Mouse (Mus musculus): ENCODE measurements at regions not wholly inside any gene's neighbourhood (a gene's known extent, or its start where the extent isn't known, plus 50 kb on each side); places are given as distances from the start of the nearest gene placed in this dataset.
A peak's percentile ranks its signal among the peaks of the same experiment; 100 is the strongest.

DNA sequence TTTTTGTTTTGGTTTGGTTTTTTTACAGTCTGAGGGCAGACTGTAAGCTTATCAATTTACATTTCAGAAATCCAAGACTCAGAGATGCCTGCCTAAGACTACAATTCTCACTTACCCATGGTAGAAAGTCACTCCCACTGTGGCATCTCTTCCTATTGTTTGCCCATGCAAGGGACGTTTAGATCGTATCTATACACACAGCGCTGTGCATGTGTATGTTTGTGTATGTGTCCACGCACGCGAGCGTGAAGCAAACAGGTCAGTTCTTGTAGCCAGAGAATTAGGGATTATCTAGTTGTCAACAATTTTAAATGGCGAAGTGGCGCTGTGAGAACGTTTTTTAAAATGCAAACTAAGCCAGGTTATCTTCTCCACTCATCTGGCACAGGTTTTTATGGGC is 223.6 kb upstream of the Ankrd55 start:
- H3K27ac ChIP-seq (ENCODE audit: control insufficient read depth, insufficient read depth, low read depth, low read length, poor library complexity) = no peak overlapping the region
- no peak overlapping the region for H3K4me3 ChIP-seq (replicated peaks; ENCODE audit: control insufficient read depth, low read depth, low read length)
- no peak for TF ChIP-seq CTCF (IDR thresholded peaks at IDR 0.05; ENCODE audit: control insufficient read depth, insufficient read depth, low read length)
- TF ChIP-seq POLR2A (IDR thresholded peaks at IDR 0.05; ENCODE audit: borderline replicate concordance, control insufficient read depth, low read depth, low read length) = no peak
- 27% methylated on average over 10 of the region's 10 CpGs for WGBS
- H3K4me1 ChIP-seq (ENCODE audit: control insufficient read depth, insufficient read depth, low read length) = peaks cover 7% of the 10 kb centered on the region

DNA sequence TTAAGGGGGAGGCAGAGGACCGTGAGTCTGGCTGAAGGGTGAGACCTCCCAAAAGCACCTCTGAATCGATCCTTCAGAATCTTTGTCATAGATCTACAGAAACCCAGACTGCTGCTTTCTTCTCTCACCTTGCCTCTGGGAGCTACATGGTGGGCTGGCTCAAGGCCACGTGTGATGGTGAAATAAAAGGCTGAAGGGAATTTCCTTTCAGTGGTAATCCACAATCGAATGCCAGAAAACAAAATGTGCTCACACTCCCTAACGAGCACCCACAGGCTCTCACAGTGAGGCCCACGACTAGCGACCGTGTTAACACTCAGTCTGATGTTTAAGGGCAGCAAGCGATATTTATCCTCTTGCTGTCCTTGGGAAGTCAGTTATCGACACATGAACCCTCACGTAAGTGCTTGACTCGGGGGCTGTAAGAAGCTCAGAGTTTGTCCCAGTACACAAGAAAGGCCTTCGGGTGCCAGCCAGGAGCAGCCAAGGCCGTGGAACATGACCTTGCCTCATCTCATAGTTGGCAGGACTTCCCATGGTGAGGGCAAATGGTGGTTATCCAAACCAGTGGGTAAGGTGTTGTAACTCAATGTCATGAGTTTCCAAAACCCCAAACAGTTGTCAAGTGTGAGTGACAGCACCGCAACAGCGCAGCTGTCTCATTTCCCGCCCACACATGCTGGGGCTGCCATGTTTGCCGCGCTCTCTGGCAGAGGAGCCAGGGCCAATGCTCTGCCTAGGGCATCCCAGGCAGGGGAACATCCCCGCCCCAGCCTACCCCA is 221.0 kb upstream of the Ankrd55 start:
- peaks cover 1% of the 10 kb centered on the region; the same call in 1 of the 2 replicates for H3K4me1 ChIP-seq (ENCODE audit: control insufficient read depth, insufficient read depth, low read length)
- WGBS = 59% methylated on average over 20 of the region's 20 CpGs
- H3K4me3 ChIP-seq (replicated peaks; ENCODE audit: control insufficient read depth, low read depth, low read length) = no peak overlapping the region
- no peak for TF ChIP-seq CTCF (IDR thresholded peaks at IDR 0.05; ENCODE audit: control insufficient read depth, insufficient read depth, low read length)
- TF ChIP-seq POLR2A (IDR thresholded peaks at IDR 0.05; ENCODE audit: borderline replicate concordance, control insufficient read depth, low read depth, low read length) = no peak
- H3K27ac ChIP-seq (ENCODE audit: control insufficient read depth, insufficient read depth, low read depth, low read length, poor library complexity) = no peak overlapping the region

DNA sequence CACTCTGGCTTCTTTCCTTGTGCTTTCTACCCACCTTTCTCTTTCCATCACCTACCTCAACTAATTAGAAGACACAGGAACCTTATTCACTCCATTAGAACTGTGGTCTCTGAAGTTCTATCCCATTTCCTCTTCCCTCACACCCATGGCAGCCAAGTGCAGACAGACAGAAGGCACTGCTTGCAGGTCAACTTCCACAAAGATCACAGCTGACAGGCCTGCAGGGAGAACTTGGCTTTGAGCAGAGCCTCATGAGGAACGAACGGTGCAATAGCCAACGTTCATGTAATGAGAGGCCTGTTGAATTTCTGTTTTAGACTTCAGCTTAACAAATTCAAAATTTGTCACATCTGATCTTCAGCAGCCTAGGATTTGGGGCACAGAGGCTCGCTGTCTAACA is 217.5 kb upstream of the Ankrd55 start:
- no peak for TF ChIP-seq POLR2A (IDR thresholded peaks at IDR 0.05; ENCODE audit: borderline replicate concordance, control insufficient read depth, low read depth, low read length)
- TF ChIP-seq CTCF (IDR thresholded peaks at IDR 0.05; ENCODE audit: control insufficient read depth, insufficient read depth, low read length) = no peak
- Histone ChIP-seq H3K4me3 (replicated peaks; ENCODE audit: control insufficient read depth, low read depth, low read length) (no peak overlapping the region), H3K4me1 (ENCODE audit: control insufficient read depth, insufficient read depth, low read length) (peaks cover 2% of the 10 kb centered on the region; the same call in 1 of the 2 replicates), H3K27ac (ENCODE audit: control insufficient read depth, insufficient read depth, low read depth, low read length, poor library complexity) (no peak overlapping the region)
- WGBS = 43% methylated on average over 4 of the region's 4 CpGs

DNA sequence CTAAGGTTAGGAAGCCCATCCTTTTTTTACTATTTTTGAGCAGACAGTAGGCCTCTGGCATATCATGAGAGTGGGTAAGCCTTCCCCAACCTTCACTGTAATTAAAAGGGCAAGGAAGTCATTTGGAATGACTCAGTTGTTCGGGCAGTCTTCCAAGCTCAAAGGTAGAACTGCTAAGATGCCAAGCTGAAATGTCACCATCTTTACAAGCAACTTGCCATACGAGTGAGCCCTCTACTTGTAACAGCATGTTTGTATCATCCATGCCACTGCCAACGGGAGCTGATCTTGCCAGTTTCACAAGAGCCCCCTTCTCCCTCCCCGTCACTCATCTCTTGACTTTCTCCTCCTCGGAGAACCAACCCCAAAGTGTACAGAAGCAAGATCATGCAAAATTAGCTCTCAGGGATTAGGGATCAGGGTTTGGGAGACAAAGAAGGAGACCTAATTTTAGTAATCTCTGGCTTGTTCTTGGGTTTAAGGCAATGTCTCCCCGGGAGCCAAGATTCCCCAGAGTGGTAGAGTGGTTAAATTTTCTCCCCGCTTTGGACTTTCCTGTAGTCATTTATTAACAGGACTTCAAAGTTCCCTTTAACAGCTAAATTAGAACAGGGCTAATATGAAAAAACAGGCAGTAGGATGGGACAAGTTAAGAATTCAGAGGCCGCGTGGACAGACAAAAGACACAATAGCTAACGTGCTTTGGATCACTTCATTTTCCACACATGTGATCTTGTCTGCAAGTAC is 216.9 kb upstream of the Ankrd55 start:
- TF ChIP-seq POLR2A (IDR thresholded peaks at IDR 0.05; ENCODE audit: borderline replicate concordance, control insufficient read depth, low read depth, low read length) (no peak), CTCF (IDR thresholded peaks at IDR 0.05; ENCODE audit: control insufficient read depth, insufficient read depth, low read length) (no peak)
- H3K4me3 ChIP-seq (replicated peaks; ENCODE audit: control insufficient read depth, low read depth, low read length) = no peak overlapping the region
- WGBS = 87% methylated on average over 10 of the region's 10 CpGs
- H3K4me1 ChIP-seq (ENCODE audit: control insufficient read depth, insufficient read depth, low read length) = peaks cover 2% of the 10 kb centered on the region; the same call in 1 of the 2 replicates
- no peak overlapping the region for H3K27ac ChIP-seq (ENCODE audit: control insufficient read depth, insufficient read depth, low read depth, low read length, poor library complexity)

DNA sequence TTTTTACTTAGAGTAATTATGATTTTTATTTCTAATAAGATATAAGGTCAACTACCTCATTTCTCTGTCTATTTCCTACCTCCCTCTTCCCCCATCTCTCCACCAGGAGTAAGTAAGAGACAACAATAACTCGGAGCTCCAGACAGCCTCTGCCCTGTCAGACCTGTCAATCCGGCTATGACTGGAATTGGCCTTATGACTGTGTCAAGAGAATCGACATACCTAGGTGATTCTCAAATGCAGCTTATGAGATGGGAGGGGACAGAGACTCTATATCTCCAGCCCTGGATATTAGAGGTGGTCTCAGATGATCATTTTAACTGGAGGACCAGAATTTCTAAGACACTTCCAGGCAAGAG is 216.3 kb upstream of the Ankrd55 start:
- Histone ChIP-seq H3K27ac (ENCODE audit: control insufficient read depth, insufficient read depth, low read depth, low read length, poor library complexity) (no peak overlapping the region), H3K4me1 (ENCODE audit: control insufficient read depth, insufficient read depth, low read length) (peaks cover 2% of the 10 kb centered on the region; the same call in 1 of the 2 replicates), H3K4me3 (replicated peaks; ENCODE audit: control insufficient read depth, low read depth, low read length) (no peak overlapping the region)
- 90% methylated on average over 3 of the region's 3 CpGs for WGBS
- TF ChIP-seq CTCF (IDR thresholded peaks at IDR 0.05; ENCODE audit: control insufficient read depth, insufficient read depth, low read length) = no peak

DNA sequence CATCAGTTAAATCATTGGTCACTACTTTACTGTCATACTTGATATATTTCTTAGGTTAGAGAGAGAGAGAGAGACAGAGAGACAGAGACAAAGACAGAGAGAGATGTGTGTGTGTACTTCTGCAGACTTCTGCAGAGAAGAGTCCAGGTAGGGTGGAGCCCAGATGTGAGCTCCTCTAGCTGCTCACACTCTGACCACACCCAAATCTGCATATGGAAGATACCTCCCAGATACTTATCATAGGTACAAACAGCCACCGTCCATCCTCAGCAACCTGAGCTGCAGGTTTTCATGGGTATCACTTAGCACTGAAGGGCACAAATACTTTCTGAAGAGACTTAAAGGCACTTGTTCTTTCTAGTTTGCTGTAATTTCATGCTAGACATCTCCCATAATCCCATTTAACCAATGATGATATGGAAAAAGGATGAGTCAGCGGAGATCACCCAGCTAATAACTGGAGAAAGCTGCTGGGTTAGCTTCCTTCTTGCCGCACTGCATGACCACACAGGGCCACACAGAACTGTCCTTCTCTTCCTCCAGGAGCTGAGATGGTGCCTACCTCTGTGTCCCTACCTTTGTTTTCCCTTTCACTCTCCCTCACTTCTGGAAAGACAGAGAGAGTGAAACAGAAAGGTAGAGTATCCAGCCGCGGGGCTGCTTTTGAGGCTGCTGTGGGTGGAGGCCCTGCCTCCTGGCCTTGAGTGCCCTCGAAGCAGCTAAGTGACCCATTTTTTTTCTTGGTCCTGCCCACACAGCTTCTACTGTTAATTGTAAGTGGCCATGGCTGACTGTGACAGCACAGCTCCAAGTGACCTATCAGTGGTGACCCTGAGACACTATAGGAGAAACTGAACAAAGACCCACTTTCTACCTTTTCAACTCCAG is 214.5 kb upstream of the Ankrd55 start:
- Histone ChIP-seq H3K4me1 (ENCODE audit: control insufficient read depth, insufficient read depth, low read length) (peaks cover 2% of the 10 kb centered on the region; the same call in 1 of the 2 replicates), H3K27ac (ENCODE audit: control insufficient read depth, insufficient read depth, low read depth, low read length, poor library complexity) (peak overlapping the region; percentile 69), H3K4me3 (replicated peaks; ENCODE audit: control insufficient read depth, low read depth, low read length) (no peak overlapping the region)
- WGBS = 68% methylated on average over 6 of the region's 6 CpGs
- TF ChIP-seq POLR2A (IDR thresholded peaks at IDR 0.05; ENCODE audit: borderline replicate concordance, control insufficient read depth, low read depth, low read length) (no peak), CTCF (IDR thresholded peaks at IDR 0.05; ENCODE audit: control insufficient read depth, insufficient read depth, low read length) (no peak)

DNA sequence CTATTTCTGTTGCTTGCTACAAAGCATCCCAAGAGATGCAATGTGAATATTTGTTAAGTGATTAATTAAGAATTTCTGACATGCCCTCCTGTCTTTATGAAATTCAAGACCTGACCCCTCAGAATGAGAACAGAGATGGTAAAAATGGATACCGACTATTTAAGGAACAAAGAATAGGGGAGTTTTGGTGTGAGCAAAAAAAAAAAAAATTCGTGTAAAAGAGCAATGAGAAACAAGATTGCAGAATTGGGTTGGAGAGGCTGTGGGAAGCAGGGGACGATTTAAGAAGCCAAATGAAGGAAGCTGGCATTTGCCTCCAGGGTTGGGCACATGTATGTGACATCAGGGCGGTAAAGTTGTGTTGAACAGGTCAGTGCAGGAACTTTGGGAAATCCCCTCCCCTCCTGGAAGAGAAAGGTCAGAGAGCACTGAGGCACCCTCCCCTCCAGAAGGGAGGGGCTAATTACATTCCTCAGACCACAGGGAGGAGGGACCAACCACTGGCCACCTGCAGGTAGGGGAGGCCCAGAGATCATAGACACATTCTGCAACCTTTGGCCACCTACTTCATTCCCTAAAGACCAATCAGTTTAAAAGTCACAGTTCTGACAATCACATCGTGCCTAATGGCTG is 212.3 kb upstream of the Ankrd55 start:
- Histone ChIP-seq H3K27ac (ENCODE audit: control insufficient read depth, insufficient read depth, low read depth, low read length, poor library complexity) (no peak overlapping the region), H3K4me3 (replicated peaks; ENCODE audit: control insufficient read depth, low read depth, low read length) (no peak overlapping the region), H3K4me1 (ENCODE audit: control insufficient read depth, insufficient read depth, low read length) (peaks cover 2% of the 10 kb centered on the region; the same call in 1 of the 2 replicates)
- 61% methylated on average over 5 of the region's 5 CpGs for WGBS
- TF ChIP-seq POLR2A (IDR thresholded peaks at IDR 0.05; ENCODE audit: borderline replicate concordance, control insufficient read depth, low read depth, low read length) (no peak), CTCF (IDR thresholded peaks at IDR 0.05; ENCODE audit: control insufficient read depth, insufficient read depth, low read length) (no peak)
